Mouse (Mus musculus) olfactory bulb, adult 2 months (tissue): ENCODE measurements around the gene Vps11.

Experiments
- CTCF ChIP-seq: fragments of 200-500 bp; IDR thresholded peaks from 2 replicates; pipeline ENCODE4 v1.5.1; 2012; ENCODE audit warnings: low read depth, mild to moderate bottlenecking, low read length, moderate library complexity; ENCODE audit not compliant: insufficient read depth
- POLR2A ChIP-seq: fragments of 200-500 bp; IDR thresholded peaks from 2 replicates; pipeline ENCODE4 v1.6.1; 2012; ENCODE audit warnings: mild to moderate bottlenecking, low read depth, low read length, moderate library complexity; ENCODE audit not compliant: insufficient read depth

- no peak for TF ChIP-seq CTCF
- TF ChIP-seq POLR2A: no peak
Observed at GRCm38 (mm10) chr9:44353142-44353541, 8.3 kb downstream of the Vps11 start.
